Mouse (Mus musculus) CH12.LX (cell line): ENCODE measurements around the gene Psme4.

Experiments
- IRF4 ChIP-seq: IDR thresholded peaks from 2 replicates; pipeline ENCODE4 v1.6.1; 2014; ENCODE audit warnings: low read depth, mild to moderate bottlenecking, inconsistent platforms, low read length, improper control_type of control experiment
- POLR2A ChIP-seq: IDR thresholded peaks from 2 replicates; pipeline ENCODE4 v1.6.1; 2011; ENCODE audit warnings: low read depth, mild to moderate bottlenecking, improper control_type of control experiment, low read length
- USF2 ChIP-seq: conservative IDR thresholded peaks from 2 replicates; pipeline ENCODE4 v1.6.1; 2011; ENCODE audit warnings: low read depth, low read length, improper control_type of control experiment

GRCm38 (mm10) chr11:30765076-30765475, 6.5 kb upstream of the Psme4 start:
- TF ChIP-seq POLR2A (no peak), IRF4 (no peak), USF2 (no peak)
